Mouse (Mus musculus): ENCODE data around the gene Mogat2.

GRCm38 (mm10) chr7:99236888-99237660 is 1.3 kb downstream of the Mogat2 start:
- TF ChIP-seq CTCF (IDR thresholded peaks at IDR 0.05; ENCODE audit: extremely low read depth, insufficient read depth, insufficient read length, insufficient replicate concordance) (no peak), POLR2A (IDR thresholded peaks at IDR 0.05; ENCODE audit: low read depth, low read length) (no peak)

All from spleen, adult 2 months (tissue).